Mouse (Mus musculus) kidney, adult 2 months (tissue): ENCODE measurements around the gene Myo3b.

ENCODE experiments used
- CTCF ChIP-seq: fragments of 200-500 bp; conservative IDR thresholded peaks from 2 replicates; pipeline ENCODE4 v1.5.1; 2011; ENCODE audit warnings: low read depth, mild to moderate bottlenecking, control low read depth, low read length, moderate library complexity, mixed read lengths; ENCODE audit not compliant: insufficient read depth, insufficient read length
- POLR2A ChIP-seq: fragments of 200-500 bp; IDR thresholded peaks from one replicate; pipeline ENCODE4 v1.6.1; 2011; ENCODE audit warnings: low read depth, low read length, control low read depth

- TF ChIP-seq CTCF (peak; percentile 31; the same call in 1 of the 2 replicates), POLR2A (no peak)
Measured at GRCm38 (mm10) chr2:69990647-69991046, 48.3 kb upstream of the Myo3b start.
